Mouse (Mus musculus): Measurements from ENCODE around the gene Crip1. TPM values are rescaled to one million over a fixed set of nuclear protein-coding genes. Genes with fewer than 3 reads are reported as not detected.
"Not testable (repeated sequence)": the region's sequence is repeated elsewhere in the genome, so short reads cannot be mapped to it uniquely, and the experiment has no call there.

Crip1 gene
- total RNA-seq, 2 experiments from 2014 or later: 14.9 to 16.3 TPM

- intact Hi-C loops (cut with DNase I): no loop called here
- peak; percentile 64 for DNase-seq
Observed at GRCm38 (mm10) chr12:113163561-113164006, 17.5 kb downstream of the Crip1 start.

- intact Hi-C loops (cut with DNase I): no loop called here
- DNase-seq: no peak
Observed at GRCm38 (mm10) chr12:113168031-113168536, 22.0 kb downstream of the Crip1 start.

DNA sequence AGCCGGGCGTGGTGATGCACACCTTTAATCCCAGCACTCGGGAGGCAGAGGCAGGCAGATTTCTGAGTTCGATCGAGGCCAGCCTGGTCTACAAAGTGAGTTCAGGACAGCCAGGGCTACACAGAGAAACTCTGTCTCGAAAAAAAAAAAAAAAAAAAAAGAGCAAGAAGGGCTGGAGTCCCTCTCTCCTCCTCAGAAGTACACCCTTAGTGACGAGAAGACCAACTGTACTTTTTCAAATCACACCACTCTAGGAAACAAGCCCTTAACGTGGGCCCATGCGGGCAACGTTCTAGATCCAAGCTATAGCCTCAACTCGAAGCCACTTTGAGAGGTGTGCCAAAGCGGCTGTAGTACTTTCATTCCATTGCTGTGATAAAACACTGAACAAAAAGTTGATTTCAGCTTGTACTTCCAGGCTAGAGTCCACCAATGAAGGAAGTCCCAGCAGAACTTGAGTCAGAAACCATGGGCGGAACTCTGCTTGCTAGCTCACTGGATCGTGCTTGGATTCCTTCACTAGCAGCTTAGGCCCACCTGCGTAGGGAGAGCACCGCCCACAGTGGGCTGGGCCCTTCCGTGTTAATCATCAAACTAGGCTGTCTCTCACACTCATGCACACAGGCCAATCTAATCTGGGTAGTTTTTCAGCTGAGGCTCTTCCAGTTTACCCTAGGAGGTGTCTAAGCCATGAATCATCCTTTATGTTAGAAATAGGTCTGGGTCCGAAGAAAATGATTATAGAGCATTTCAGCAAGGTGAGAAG is 31.0 kb downstream of the Crip1 start:
- DNase-seq: no peak
- intact Hi-C loops (cut with DNase I): no loop called here

DNA sequence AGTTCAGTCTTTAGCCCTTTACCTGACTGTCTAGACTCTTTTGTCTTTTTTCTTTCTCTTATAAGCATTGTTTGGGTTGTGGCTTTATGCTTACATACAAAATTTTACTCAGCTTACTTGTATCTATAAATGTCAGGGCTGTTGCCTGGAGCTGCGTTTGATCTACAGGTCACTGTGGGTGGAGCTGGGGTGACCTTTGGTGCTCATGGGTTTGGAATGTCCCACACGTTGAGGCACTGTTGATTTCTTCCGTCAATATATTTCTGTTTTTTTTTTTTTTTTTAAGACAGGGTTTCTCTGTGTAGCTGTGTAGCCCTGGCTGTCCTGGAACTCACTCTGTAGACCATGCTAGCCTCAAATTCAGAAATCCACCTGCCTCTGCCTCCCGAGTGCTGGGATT is 34.9 kb downstream of the Crip1 start:
- DNase-seq: no peak
- intact Hi-C loops (cut with DNase I): no loop called here

- no peak for DNase-seq
- intact Hi-C loops (cut with DNase I): no loop called here
Observed at GRCm38 (mm10) chr12:113184945-113185344, 38.8 kb downstream of the Crip1 start.

DNA sequence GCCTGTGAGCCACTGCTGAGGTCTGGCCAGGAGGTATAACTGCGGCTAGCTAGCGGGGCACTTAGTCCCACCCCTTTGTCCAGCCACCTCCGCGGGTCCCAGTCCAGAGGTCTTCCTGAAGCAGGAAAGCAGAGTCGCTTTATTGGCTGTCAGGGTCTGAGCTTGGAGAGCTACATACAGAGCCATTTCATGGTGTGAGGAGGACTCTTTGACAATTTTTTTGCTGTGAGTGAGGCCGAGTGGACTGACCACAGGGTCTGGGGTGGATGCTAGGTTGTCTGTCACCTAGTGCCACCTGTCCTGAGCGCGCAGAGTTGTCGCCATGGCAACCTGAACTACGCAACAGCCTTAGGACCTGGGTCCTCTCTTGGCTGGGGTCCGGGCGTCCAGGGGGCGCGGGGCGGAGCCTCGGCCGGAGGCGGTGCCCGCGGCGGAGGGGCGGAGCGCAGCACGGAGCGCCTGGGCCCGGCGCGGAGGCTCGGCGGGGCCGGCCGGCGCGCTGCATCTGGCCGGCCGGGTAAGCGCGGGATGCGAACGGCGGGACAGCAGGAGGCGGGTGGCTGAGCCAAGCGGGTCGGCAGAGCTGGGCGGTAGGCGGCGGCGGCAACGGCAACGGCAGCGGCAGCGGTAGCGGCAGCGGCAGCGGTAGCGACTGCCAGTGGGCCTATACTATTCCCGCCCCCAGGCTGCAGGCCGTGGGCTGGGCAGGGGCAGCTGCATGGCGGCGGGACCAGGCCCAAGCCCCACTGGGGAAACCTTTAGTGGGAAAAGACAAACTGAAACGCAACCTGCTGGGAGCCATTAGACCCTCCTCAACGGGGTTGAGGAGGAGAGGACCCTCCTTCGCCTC is 39.6 kb downstream of the Crip1 start, which contains the start of gene Tmem121:
Tmem121 (plus strand) TSS at position 489 of the 850 bp plus-strand sequence.
- intact Hi-C loops (cut with DNase I): no loop called here
- peak; percentile 54 for DNase-seq

- DNase-seq: peak; percentile 18
- intact Hi-C loops (cut with DNase I): no loop called here
Observed at GRCm38 (mm10) chr12:113186326-113187010, 40.4 kb downstream of the Crip1 start.

DNA sequence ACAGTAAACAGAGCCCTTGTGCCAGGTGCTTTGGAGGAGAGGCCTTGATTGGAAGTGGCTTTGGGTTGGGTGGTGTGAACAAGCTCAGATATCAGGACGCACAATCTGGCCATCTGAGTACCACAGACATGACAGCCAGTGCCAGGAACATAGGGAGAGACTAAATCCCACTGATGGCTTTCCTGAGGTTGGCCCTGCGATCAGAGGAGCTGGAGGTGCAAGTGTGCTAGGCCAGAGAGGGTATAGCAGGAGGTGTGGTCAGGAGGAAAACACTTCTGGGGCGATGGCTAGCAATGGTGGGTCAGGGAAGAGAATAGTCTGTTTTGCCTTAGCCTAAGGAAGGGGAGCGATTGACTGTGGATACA is 40.9 kb downstream of the Crip1 start:
- no peak for DNase-seq
- intact Hi-C loops (cut with DNase I): no loop called here

DNA sequence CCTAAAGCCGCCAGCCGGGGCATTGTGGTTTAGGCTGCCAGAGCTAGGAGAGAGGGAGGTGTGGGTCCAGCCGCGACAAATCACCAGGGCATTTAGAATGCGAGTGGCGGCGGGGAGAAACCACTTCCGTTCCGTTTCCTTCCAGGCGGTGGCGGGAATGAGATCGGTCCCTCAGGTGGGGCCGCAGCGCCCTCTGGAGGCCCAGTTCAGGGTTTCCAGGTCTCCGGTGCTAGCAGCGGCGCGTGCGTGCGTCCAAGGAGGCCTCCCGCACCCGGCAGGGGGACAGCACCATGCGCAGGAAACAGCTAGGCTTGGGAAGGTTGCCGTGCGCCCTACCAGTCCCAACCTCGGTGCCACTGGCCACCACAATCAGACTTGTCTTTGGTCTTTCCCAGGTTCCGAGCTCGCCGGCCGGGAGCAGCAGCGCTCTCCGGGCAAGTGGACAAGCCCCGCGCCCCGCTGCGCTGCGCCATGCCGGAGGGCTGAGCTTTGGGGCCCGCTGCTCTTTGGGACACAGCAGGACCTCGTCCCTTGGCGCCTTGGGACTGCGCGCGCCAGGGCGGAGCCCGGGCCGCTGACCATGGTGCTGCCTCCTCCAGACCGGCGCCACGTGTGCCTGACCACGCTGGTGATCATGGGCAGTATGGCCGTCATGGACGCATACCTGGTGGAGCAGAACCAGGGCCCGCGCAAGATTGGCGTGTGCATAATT is 41.6 kb downstream of the Crip1 start:
- intact Hi-C loops (cut with DNase I): no loop called here
- DNase-seq: peak; percentile 94

DNA sequence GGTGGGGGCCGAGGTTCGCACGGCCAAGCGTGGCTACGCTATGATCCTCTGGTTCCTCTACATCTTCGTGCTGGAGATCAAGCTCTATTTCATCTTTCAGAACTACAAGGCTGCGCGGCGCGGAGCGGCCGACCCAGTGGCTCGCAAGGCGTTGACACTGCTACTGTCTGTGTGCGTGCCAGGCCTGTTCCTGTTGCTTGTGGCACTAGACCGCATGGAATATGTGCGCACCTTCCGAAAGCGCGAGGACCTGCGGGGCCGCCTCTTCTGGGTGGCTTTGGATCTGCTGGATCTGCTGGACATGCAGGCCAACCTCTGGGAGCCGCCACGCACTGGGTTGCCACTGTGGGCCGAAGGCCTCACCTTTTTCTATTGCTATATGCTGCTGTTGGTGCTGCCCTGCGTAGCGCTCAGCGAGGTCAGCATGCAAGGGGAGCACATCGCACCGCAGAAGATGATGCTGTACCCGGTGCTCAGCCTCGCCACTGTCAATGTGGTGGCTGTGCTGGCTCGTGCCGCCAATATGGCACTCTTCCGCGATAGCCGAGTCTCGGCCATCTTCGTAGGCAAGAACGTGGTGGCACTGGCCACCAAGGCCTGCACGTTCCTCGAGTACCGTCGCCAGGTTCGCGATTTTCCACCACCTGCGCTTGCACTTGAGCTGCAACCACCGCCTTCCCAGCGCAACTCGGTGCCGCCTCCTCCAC is 42.4 kb downstream of the Crip1 start:
- intact Hi-C loops (cut with DNase I): no loop called here
- no peak for DNase-seq

DNA sequence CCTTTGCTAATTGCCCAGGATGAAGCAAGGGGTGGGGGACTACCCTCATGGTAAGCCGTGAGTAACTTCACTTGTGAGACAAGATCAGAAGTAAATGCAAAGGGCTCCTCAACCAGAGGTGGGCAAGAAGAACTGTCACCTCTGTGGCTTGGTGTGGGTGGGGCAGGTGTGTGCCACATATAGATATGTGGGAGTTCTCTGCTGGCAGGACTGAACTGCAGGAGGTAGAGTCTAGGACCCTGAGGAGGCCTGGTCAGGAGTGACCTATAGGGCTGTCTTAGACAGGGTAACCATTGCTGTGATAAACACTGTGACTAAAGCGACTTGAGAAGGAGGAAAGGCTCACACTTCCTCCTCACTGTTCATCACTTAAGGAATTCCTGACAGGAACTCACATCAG is 47.3 kb downstream of the Crip1 start:
- intact Hi-C loops (cut with DNase I): no loop called here
- DNase-seq: no peak

DNA sequence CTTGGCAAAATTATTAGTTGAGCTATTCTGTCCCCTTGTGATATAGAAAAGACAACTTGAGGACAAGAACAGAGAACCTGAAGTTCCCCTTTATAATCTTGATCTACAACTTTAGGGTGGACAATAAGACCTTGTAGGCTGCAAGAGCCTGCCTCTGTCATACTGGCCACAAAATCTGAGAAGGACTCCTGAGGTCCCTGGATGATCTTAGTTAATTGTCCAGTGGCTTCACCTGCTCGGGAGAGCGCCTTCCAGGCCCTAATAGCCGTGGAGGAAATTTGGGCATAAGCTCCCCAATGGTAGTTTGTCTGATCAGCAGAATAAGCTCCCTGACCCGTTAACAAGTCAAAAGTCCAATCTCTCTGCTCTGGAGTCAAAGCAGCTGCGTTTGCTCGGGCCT is 53.0 kb downstream of the Crip1 start:
- DNase-seq; intact Hi-C loops (cut with DNase I): not testable (repeated sequence)

GRCm38 (mm10) chr12:113201301-113201700 is 55.2 kb downstream of the Crip1 start:
- intact Hi-C loops (cut with DNase I): no loop called here
- DNase-seq: peak; percentile 36

GRCm38 (mm10) chr12:113202008-113202407 is 55.9 kb downstream of the Crip1 start:
- intact Hi-C loops (cut with DNase I): no loop called here
- DNase-seq: peak; percentile 27

Other genes with a start within 250 kb of the Crip1 start
- 10 to 100 TPM; 76.5 to 97.2 TPM for gene Jag2, start 216.5 kb upstream of the Crip1 start, total RNA-seq (2021)
- 10 to 100 TPM; 12.5 to 16.7 TPM for gene Nudt14, start 204.2 kb upstream of the Crip1 start, total RNA-seq (2021)
- gene Btbd6, start 169.8 kb upstream of the Crip1 start, total RNA-seq (2021): 10 to 100 TPM; 53.6 to 59.2 TPM
- gene Brf1, start 145.6 kb upstream of the Crip1 start, total RNA-seq (2021): 10 to 100 TPM; 64.5 to 67.2 TPM
- gene Pacs2, start 131.8 kb upstream of the Crip1 start, total RNA-seq (2021): 100 to 1,000 TPM; 184 to 189 TPM
- under 1 TPM; 0.40 to 0.74 TPM for gene Tex22, start 71.8 kb upstream of the Crip1 start, total RNA-seq (2021)
- gene Mta1, start 48.0 kb upstream of the Crip1 start, total RNA-seq (2021): 100 to 1,000 TPM; 103 to 105 TPM
- gene Crip2, start 6.1 kb upstream of the Crip1 start, total RNA-seq (2021): 100 to 1,000 TPM; 306 to 334 TPM
- 1 to 10 TPM; 5.6 to 5.7 TPM for gene Tedc1, start 10.1 kb downstream of the Crip1 start, total RNA-seq (2021)
- 10 to 100 TPM; 37.8 to 40.0 TPM for gene Tmem121, start 39.6 kb downstream of the Crip1 start, total RNA-seq (2021)

All from left cerebral cortex, postnatal 4 days (tissue).